Mouse (Mus musculus): ENCODE measurements at regions not wholly inside any gene's neighbourhood (a gene's known extent, or its start where the extent isn't known, plus 50 kb on each side); places are given as distances from the start of the nearest gene placed in this dataset.

- DNase-seq, result no peak
Observed at GRCm38 (mm10) chr2:157633286-157633685, 62.2 kb upstream of the Blcap start.

GRCm38 (mm10) chr2:157635670-157636069, 64.6 kb upstream of the Blcap start:
- DNase-seq, result peak; percentile 69 to 92

- no peak for DNase-seq
Observed at GRCm38 (mm10) chr2:157640873-157641272, 69.8 kb upstream of the Blcap start.

GRCm38 (mm10) chr2:157663584-157664375, 73.4 kb upstream of the Ctnnbl1 start:
- DNase-seq, result peak in 1 of 2 experiments; percentile 57

- no peak for DNase-seq
Observed at GRCm38 (mm10) chr2:157664481-157664880, 72.7 kb upstream of the Ctnnbl1 start.

GRCm38 (mm10) chr2:157670191-157670590, 67.0 kb upstream of the Ctnnbl1 start:
- peak; percentile 63 to 66 for DNase-seq

DNA sequence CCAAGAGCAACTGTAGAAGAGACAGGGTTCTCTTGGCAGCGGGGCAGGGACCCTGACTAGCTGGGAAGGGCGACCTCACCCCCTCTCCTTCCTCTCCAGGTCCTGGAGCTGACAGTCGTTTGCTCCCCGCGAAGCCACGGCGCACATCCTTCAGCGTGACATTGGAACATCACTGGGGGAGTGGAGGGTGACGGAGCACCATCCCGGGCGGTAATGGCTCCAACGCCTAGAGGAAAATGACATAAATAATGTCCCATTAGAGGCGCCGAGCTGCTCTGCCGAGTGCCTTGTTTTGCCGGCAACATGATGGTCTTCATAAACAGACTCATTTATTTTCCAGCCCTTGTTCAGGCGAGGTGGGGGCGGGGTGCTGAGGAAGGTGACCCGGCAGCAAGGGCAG, 62.3 kb upstream of the Ctnnbl1 start:
- no peak for DNase-seq

DNA sequence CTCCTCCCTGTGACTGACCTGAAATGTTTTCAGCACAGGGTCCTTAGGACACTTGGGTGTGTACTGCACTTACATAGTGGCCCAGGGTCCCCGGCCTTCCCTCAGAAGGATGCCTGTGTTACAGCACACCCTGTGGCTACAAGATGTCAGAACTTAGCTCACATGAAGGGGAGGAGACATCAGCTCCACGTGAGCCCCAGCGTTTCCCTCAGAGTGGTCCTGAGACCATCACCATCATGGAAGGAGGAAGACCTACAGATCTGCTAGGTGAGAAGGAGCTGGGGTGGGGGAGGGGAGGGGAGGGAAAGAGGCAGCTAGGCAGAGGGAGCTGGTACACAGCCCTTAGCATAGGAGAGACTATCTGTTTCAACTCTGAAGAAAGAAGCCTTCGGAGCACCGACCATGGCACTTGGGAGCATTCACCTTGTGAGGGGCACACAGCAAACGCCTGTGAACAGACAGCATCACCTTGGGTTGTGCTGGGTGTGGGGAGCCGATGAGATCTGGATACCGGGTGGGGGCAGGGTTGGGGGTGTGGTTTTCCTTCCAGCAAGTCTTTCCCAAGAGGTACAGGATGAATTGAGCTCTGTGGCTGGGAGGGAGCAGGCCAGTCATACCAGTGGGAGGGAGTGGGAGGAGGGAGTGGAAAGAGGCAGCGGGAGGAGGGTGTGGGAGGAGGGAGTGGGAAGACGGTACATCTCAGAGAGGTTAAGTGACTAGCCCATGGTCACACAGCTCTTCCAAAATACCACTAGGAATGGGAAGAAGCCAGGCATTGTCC, 60.6 kb upstream of the Ctnnbl1 start:
- DNase-seq, result no peak

DNA sequence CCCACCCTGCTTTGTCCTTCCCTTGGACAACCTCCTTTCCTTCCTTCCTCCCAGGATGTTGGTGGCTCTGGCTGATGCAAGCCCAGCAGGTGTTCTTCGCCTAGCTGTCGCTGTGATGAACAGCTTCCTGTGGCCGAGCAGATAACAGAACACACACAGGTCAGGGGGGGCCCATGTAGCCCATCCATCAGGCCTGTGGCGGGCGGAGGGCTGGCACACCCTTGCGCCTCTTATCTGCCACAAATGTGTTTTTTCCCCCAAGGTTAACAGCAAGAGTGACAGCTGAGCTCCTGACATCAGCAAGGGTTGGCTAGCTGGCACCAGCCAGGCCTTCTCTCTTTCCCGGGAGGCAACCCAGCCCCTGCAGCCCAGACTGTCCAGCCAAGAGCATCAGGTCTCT, 59.9 kb upstream of the Ctnnbl1 start:
- no peak for DNase-seq

- no peak for DNase-seq
Observed at GRCm38 (mm10) chr2:157681931-157682330, 55.3 kb upstream of the Ctnnbl1 start.
